Mouse (Mus musculus): ENCODE results near the gene Lig3.

GRCm38 (mm10) chr11:82780134-82780533 is 774 bp upstream of the Lig3 start:
- TF ChIP-seq EP300 (IDR thresholded peaks at IDR 0.05; ENCODE audit: low read depth) (no peak), CTCF (IDR thresholded peaks at IDR 0.05; ENCODE audit: low read depth) (no peak)

Data from heart, postnatal 0 days (tissue).